Mouse (Mus musculus) hindbrain, embryonic 11.5 days (tissue): Measurements from ENCODE around the gene Stk26. TPM values are rescaled to one million over a fixed set of nuclear protein-coding genes. Genes with fewer than 3 reads are reported as not detected.

Source experiments
- ATAC-seq: fragments of 200-750 bp; cut with Nextera tagmentation; 2 replicates; pipeline ENCODE4 v1.8.0; 2017; ENCODE audit warnings: mild to moderate bottlenecking, moderate TSS enrichment, moderate library complexity; ENCODE audit not compliant: low FRiP score
- DNase-seq: peaks from one replicate; pipeline ENCODE4 v3.0.0-alpha.2; 2015; ENCODE audit warnings: low spot score
- H3K27ac ChIP-seq: fragments of 300-500 bp; sonication (generic); 2 replicates; pipeline ENCODE4 v1.5.1; 2014; ENCODE audit warnings: mild to moderate bottlenecking, low read depth, low read length
- H3K27me3 ChIP-seq: fragments of 300-500 bp; sonication (generic); 2 replicates; pipeline ENCODE4 v1.6.1; 2014; ENCODE audit warnings: mild to moderate bottlenecking, low read length, moderate library complexity, mixed read lengths; ENCODE audit not compliant: control insufficient read depth, insufficient read depth
- H3K36me3 ChIP-seq: fragments of 300-500 bp; sonication (generic); 2 replicates; pipeline ENCODE4 v1.6.1; 2014; ENCODE audit warnings: mild to moderate bottlenecking, low read length, moderate library complexity, mixed read lengths; ENCODE audit not compliant: control insufficient read depth, insufficient read depth
- H3K4me1 ChIP-seq: fragments of 300-500 bp; sonication (generic); replicated peaks from 2 replicates; pipeline ENCODE4 v1.6.1; 2014; ENCODE audit warnings: low read length, mixed read lengths; ENCODE audit not compliant: control insufficient read depth, insufficient read depth
- H3K4me2 ChIP-seq: fragments of 300-500 bp; sonication (generic); replicated peaks from 2 replicates; pipeline ENCODE4 v1.6.1; 2014; ENCODE audit warnings: mild to moderate bottlenecking, low read depth, low read length
- H3K4me3 ChIP-seq: fragments of 300-500 bp; sonication (generic); 2 replicates; pipeline ENCODE4 v1.5.1; 2014; ENCODE audit warnings: low read depth, low read length
- H3K9ac ChIP-seq: fragments of 300-500 bp; sonication (generic); 2 replicates; pipeline ENCODE4 v1.6.1; 2014; ENCODE audit warnings: low read depth, low read length
- H3K9me3 ChIP-seq: fragments of 300-500 bp; sonication (generic); 2 replicates; pipeline ENCODE4 v1.6.1; 2016; ENCODE audit warnings: low read length; ENCODE audit not compliant: control insufficient read depth
- WGBS: fragments of 180-500 bp; shearing (Covaris S2); extraction: QIAGEN DNeasy Blood & Tissue Kit; methylation state at CpG from one replicate; pipeline ENCODE4 v1.1.7; 2014; 5-methylcytosine and 5-hydroxymethylcytosine counted together
- polyA plus RNA-seq: library from polyadenylated mRNA; unstranded; fragments of >200 nt; fragmentation: Nextera tagmentation; extraction: Ambion mirVana; gene quantifications from 2 replicates; pipeline ENCODE4 v1.2.1, GENCODE M21; 2014

Stk26 gene
- polyA plus RNA-seq, 1 experiment from 2014 or later: 3.0 TPM

- ATAC-seq: no peak
- WGBS: 72% methylated on average over 10 of the region's 10 CpGs
- H3K9ac ChIP-seq: no peak overlapping the region
These were observed 4.7 kb upstream of the Stk26 start for GRCm38 (mm10) chrX:50836029-50836691.

DNA sequence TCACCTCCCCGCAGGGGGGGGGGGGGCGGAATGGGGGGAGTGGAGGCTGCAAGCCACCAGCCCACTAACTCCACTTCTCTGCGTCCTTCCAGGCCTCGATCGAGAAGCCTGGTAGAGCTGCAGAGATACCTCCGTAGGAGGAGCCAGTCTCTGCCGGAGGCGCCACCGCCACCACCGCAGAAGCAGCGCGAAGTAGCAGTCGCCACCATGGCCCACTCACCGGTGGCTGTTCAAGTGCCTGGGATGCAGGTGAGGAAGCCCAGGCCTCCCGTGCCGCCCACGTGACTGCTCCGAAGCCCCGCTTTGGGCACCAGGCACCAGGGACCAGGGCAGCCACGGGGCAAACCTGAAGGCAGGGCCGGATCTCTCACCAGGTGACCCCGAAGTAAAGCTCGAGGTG is 740 bp downstream of the Stk26 start:
- Histone ChIP-seq H3K4me2 (peak overlapping the region; percentile 74), H3K9ac (no peak overlapping the region), H3K4me1 (no peaks in the 10 kb centered on the region), H3K27me3 (peaks cover 8% of the 10 kb centered on the region; the same call in 1 of the 2 replicates), H3K36me3 (no peaks in the 10 kb centered on the region), H3K9me3 (no peaks in the 10 kb centered on the region), H3K4me3 (peak overlapping the region; percentile 38), H3K27ac (no peak overlapping the region)
- DNase-seq (no peak), ATAC-seq (peak; percentile 70)
- WGBS: 20% methylated on average over 21 of the region's 23 CpGs

More at GRCm38 (mm10) chrX:50836029-50836691, 4.7 kb upstream of the Stk26 start:
- Histone ChIP-seq H3K4me1 (no peaks in the 10 kb centered on the region), H3K27me3 (peaks cover 5% of the 10 kb centered on the region; the same call in 1 of the 2 replicates), H3K9me3 (no peaks in the 10 kb centered on the region), H3K4me3 (no peak overlapping the region), H3K36me3 (no peaks in the 10 kb centered on the region), H3K4me2 (no peak overlapping the region), H3K27ac (no peak overlapping the region)
- no peak for DNase-seq

GRCm38 (mm10) chrX:50842046-50842445 is 1.2 kb downstream of the Stk26 start:
- Histone ChIP-seq H3K4me1 (no peaks in the 10 kb centered on the region), H3K36me3 (no peaks in the 10 kb centered on the region), H3K9ac (no peak overlapping the region), H3K27ac (no peak overlapping the region), H3K27me3 (peaks cover 8% of the 10 kb centered on the region; the same call in 1 of the 2 replicates), H3K4me2 (peak overlapping the region; percentile 74), H3K4me3 (peak overlapping the region; percentile 38; the same call in 1 of the 2 replicates), H3K9me3 (no peaks in the 10 kb centered on the region)
- ATAC-seq: no peak
- 48% methylated on average over 9 of the region's 9 CpGs for WGBS
- peak; percentile 0 for DNase-seq

GRCm38 (mm10) chrX:50850428-50851184 is 9.8 kb downstream of the Stk26 start:
- H3K27ac ChIP-seq: no peak overlapping the region
- no peaks in the 10 kb centered on the region for H3K27me3 ChIP-seq
- no peaks in the 10 kb centered on the region for H3K36me3 ChIP-seq
- ATAC-seq (no peak), DNase-seq (no peak)
- no peak overlapping the region for H3K9ac ChIP-seq
- WGBS: 81% methylated on average over 6 of the region's 6 CpGs
- no peaks in the 10 kb centered on the region for H3K4me1 ChIP-seq
- H3K9me3 ChIP-seq: no peaks in the 10 kb centered on the region
- no peak overlapping the region for H3K4me3 ChIP-seq
- H3K4me2 ChIP-seq: no peak overlapping the region

DNA sequence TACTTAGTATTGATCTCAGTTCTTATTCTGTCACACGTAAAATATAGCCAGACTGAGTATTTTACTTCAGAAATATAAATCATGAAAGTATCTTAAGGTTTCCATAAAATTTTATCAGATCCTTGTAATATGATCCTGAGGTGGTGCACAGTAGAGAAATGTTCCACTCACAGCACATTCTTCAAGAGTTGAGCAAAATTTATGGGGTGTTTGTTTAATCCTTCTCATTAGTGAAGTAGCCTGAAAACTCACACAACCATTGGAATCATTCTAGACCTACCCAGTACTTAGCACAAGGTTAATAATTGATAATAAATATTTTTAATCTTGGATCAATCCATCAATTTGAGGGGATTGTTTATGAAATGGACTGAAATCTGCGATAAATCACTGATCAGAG is 22.9 kb downstream of the Stk26 start:
- H3K27me3 ChIP-seq: no peaks in the 10 kb centered on the region; the same call in 1 of the 2 replicates
- WGBS: 63% methylated on average over 2 of the region's 2 CpGs

DNA sequence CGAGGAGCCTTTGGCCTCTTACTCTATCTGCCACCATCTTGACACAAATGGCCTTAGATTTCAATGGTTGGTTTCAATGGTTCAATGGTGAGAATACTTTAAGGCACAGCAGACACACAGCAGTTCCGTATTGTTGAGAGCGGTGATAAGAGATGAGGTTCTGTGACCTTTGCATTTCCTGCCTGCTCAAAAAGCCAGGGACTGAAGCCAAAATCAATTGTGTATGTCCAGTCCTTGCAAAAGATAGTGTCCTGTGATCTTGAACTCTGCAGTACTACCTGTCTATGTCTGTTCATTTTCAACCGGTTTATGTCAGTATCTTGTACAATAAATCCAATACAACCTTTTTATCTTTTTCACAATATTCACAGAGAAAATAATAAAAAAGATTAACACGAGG is 23.9 kb downstream of the Stk26 start:
- no peak overlapping the region for H3K9ac ChIP-seq
- no peak for DNase-seq
- WGBS: 84% methylated on average over 5 of the region's 5 CpGs
- no peak overlapping the region for H3K27ac ChIP-seq
- H3K4me1 ChIP-seq: no peaks in the 10 kb centered on the region
- no peak overlapping the region for H3K4me3 ChIP-seq
- H3K4me2 ChIP-seq: no peak overlapping the region
- H3K9me3 ChIP-seq: no peaks in the 10 kb centered on the region
- ATAC-seq: no peak
- no peaks in the 10 kb centered on the region; the same call in 1 of the 2 replicates for H3K27me3 ChIP-seq
- no peaks in the 10 kb centered on the region for H3K36me3 ChIP-seq

More for the DNA sequence above, 22.9 kb downstream of the Stk26 start:
- Histone ChIP-seq H3K4me1 (no peaks in the 10 kb centered on the region), H3K4me2 (no peak overlapping the region), H3K9ac (no peak overlapping the region), H3K9me3 (no peaks in the 10 kb centered on the region), H3K36me3 (no peaks in the 10 kb centered on the region), H3K4me3 (no peak overlapping the region), H3K27ac (no peak overlapping the region)
- DNase-seq (no peak), ATAC-seq (no peak)

DNA sequence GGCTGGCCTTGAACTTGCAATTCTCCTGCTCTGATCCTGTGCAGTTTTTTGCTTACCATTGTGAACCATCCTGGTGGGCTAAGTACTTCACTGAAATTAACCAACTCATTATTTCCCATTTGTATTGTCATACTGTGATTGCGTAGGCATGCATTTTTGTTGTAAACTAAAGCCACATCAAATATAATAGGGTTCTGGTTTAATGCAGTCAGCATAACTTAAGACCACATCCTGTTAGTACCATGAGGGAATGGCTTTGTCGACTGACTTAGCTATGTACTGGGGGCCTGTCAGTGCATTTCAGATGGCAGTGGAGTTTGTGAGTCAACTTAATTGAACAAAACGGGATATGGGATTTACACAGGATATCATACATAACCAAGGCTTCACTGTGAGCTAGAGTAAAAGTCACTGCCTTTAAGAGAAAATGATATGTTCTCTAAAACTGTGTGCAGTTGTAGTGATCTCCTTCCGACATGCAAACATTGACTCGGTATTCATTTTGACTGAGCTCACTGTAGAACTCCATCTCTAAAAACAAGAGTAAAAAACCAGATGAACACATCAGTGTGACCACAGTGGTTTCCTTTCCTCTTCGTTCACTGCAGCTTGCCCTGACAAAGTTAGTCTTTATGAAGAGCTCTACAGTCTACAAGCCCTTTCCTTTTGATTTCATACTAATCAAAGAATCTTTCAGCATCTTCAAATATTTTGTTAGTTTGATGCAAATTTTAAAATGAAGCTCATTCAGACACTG is 33.6 kb downstream of the Stk26 start:
- WGBS: 89% methylated on average over 6 of the region's 6 CpGs
- H3K4me2 ChIP-seq: no peak overlapping the region
- ATAC-seq (no peak), DNase-seq (no peak)
- H3K4me1 ChIP-seq: no peaks in the 10 kb centered on the region
- no peak overlapping the region for H3K4me3 ChIP-seq
- no peak overlapping the region for H3K27ac ChIP-seq
- H3K36me3 ChIP-seq: no peaks in the 10 kb centered on the region
- no peak overlapping the region for H3K9ac ChIP-seq
- no peaks in the 10 kb centered on the region for H3K27me3 ChIP-seq
- H3K9me3 ChIP-seq: no peaks in the 10 kb centered on the region

DNA sequence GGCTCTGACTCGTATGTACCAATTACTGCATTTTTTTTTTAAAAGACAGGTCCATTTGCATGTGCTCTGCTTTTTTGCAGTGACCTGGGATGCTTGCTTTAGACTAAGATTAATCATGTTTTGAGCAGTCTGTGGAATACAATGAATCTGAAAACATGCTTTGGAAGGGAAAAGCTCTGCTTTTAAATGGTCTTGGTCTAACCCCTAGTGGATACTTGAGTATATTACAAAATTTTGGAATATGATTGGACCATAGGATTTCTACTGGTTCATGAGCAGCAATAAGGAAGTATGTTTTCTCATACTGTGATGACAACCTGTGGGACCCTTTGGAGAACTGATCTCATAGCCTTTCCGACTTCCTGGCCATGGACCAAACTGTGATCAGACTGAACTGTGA is 47.2 kb downstream of the Stk26 start:
- ATAC-seq: no peak

More for the DNA sequence above, 47.2 kb downstream of the Stk26 start:
- 84% methylated on average over 2 of the region's 2 CpGs for WGBS
- no peak overlapping the region for H3K4me2 ChIP-seq
- DNase-seq: no peak
- no peaks in the 10 kb centered on the region for H3K9me3 ChIP-seq
- H3K4me1 ChIP-seq: no peaks in the 10 kb centered on the region
- no peak overlapping the region for H3K27ac ChIP-seq
- no peak overlapping the region for H3K4me3 ChIP-seq
- H3K27me3 ChIP-seq: no peaks in the 10 kb centered on the region
- H3K9ac ChIP-seq: no peak overlapping the region
- H3K36me3 ChIP-seq: no peaks in the 10 kb centered on the region
